Mouse (Mus musculus): ENCODE measurements at regions not wholly inside any gene's neighbourhood (a gene's known extent, or its start where the extent isn't known, plus 50 kb on each side); places are given as distances from the start of the nearest gene placed in this dataset.

DNA sequence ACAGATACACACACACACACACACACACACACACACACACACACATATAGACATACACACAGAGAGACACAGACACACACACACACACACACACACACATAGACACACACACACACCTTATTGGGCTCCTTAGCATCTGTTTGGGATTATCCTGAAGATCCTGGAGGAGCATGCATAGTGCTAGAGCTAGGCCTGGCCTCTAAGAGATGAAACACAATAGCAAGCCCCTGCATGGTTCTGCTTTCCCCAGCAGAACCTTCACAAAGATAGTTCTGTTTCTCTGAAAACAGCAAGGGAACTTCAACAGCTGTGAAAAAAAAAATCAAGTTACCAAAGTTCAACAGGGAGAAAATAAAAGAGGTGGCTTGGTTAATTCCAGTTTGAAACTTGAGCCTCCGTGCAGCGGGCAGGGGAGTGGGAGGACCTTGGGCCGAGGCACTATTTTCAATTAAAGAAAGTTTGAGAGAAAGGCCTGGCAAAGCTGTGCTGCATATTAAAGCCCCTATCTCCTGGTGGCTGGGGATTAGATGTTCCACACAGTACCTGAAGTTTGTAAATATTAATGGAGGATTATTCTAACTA, 257.4 kb upstream of the Zfp64 start:
- TF ChIP-seq MAX (IDR thresholded peaks at IDR 0.05; ENCODE audit: low read depth) = no peak
- TF ChIP-seq POLR2A (IDR thresholded peaks at IDR 0.05; ENCODE audit: insufficient read length, low read depth) = no peak
- TF ChIP-seq TCF12 (IDR thresholded peaks at IDR 0.05; ENCODE audit: insufficient read depth, poor library complexity, severe bottlenecking) = no peak
- TF ChIP-seq CEBPB (IDR thresholded peaks at IDR 0.05; ENCODE audit: insufficient read depth, poor library complexity, severe bottlenecking) = no peak
- TF ChIP-seq MYOG (IDR thresholded peaks at IDR 0.05; ENCODE audit: control insufficient read depth in 1 of 3, insufficient read depth in 1 of 3, insufficient read length in 2 of 3, low read depth in 2 of 3) = no peak
- TF ChIP-seq POLR2AphosphoS2 (IDR thresholded peaks at IDR 0.05; ENCODE audit: insufficient read length, low read depth) = no peak

Data from myocyte (in vitro differentiated cells).